Mouse (Mus musculus) heart, postnatal 0 days (tissue): ENCODE results near the gene Itpr2.

ENCODE experiments used
- CTCF ChIP-seq: IDR thresholded peaks from 2 replicates; pipeline ENCODE4 v1.5.1; 2016; ENCODE audit warnings: antibody characterized with exemption, control low read depth, low read depth
- EP300 ChIP-seq: IDR thresholded peaks from 2 replicates; pipeline ENCODE4 v1.6.1; 2016; ENCODE audit warnings: antibody characterized with exemption, low read depth

DNA sequence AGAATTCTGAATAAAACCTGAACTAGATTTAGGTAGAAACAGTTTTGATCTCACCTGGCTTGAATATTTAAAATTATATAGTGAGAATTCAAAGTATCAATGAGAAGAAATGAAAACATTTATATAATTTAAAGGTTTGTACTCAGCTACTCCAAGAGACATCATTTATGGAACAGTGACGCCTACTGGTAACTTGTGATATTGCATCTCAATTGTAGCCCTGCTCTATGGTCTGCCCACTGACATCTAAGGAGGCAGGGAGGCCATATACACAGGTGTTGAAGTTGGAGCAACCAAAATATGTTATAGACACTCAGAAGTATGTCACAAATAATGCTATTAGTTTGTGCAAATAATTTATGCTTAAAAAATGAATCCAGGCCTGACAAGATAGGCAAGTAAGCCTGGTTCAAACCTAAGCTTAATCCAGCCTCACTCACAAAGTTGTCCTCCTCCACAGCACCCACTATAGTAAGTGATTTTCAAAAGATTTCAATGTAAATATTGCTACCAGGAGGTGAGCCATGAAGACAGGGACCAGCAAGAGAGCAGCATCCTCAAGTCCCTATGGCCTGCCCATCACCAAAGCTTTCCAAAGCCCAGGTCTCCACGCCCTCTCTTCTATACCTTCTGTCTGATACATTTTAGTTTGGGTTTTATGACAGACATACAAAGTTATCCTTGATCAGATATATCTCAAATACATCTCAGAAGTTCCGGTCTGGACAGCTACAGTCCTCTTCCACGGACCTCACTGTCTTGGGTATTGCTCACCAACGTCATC is 229.6 kb downstream of the Itpr2 start:
- TF ChIP-seq CTCF: peak; percentile 82
- no peak for TF ChIP-seq EP300
